Mouse (Mus musculus) naive thymus-derived CD4-positive, alpha-beta T cell, adult 2 months (primary cell): ENCODE measurements around the gene Hmgb1.
A peak's percentile ranks its signal among the peaks of the same experiment; 100 is the strongest.

Source experiments
- DNase-seq: peaks from one replicate; pipeline ENCODE4 v3.0.0-alpha.2; 2011; ENCODE audit warnings: low read depth

Gene Hmgb1

DNA sequence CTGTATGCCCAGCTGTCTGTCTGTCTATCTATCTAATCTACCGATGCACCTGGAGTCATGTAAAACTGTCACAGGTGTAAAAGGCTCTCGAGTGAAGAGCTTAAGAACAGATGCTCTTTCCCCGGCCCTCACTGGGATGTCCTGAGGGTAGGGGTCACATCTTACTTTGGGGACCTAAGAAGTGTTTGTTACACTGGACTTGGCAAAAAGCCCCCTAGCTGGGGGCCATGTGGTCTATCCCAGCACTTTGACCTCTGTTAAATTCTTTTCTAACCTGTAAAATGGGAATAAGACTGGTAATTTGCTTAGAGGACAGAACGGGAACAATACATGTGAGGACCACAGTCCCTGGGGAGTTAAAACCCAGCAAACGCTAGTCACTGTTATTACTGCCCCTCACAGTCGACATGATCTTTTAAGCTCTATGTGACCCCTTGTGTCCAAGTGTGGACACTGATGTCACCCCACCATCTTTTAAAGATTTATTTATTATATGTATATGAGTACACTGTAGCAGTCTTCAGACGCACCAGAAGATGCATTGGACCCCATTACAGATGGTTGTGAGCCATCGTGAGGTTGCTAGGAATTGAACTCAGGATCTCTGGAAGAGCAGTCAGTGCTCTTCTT, 80.1 kb downstream of the Hmgb1 start:
- DNase-seq = no peak

GRCm38 (mm10) chr5:149101869-149102268, 82.4 kb downstream of the Hmgb1 start:
- DNase-seq = no peak

DNA sequence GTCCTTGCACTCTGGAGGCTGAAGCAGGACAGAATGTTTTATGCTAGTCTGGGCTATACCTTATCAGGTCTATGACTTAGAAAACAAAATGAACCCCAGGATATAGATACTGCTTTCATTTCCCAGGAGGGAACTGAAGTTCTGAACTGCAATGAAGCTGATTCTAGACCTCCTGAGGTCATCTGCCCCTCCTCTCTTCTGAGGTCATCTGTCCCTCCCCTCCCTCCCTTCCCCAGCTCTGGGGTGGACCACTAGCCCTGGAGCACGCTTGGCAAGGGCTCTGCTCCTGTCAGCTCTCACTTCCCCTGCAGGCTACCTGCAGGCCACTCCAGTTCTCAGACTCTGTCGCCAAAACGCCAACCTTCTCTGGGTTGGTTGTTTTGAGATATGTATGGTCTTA, 84.2 kb downstream of the Hmgb1 start:
- DNase-seq = no peak

GRCm38 (mm10) chr5:149099009-149099408, 85.3 kb downstream of the Hmgb1 start:
- no peak for DNase-seq

- no peak for DNase-seq
Observed at GRCm38 (mm10) chr5:149097841-149098240, 86.4 kb downstream of the Hmgb1 start.

GRCm38 (mm10) chr5:149096284-149096683, 88.0 kb downstream of the Hmgb1 start:
- DNase-seq = no peak

- no peak for DNase-seq
Observed at GRCm38 (mm10) chr5:149092926-149093325, 91.4 kb downstream of the Hmgb1 start.

DNA sequence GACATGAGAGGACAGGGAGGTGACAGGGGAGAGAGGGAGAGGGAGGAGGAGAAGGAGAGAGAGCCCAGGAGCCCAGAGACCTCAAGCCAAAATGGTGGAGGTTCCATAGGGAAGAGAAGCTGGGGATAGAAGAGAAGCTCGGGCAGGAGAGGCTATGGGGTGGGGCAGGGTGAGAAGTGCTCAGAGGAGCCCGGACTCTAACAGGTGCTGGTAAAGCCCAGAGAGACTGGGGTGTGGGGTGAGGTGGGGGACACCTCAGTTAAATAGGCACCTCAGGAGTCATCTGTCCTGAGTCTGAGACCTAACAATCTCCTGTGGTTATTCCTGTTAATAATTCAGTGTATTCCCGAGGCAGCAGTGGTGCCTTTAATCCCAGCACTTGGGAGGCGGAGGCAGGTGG, 91.8 kb downstream of the Hmgb1 start:
- DNase-seq = no peak

- no peak for DNase-seq
Observed at GRCm38 (mm10) chr5:149091256-149091655, 93.0 kb downstream of the Hmgb1 start.

DNA sequence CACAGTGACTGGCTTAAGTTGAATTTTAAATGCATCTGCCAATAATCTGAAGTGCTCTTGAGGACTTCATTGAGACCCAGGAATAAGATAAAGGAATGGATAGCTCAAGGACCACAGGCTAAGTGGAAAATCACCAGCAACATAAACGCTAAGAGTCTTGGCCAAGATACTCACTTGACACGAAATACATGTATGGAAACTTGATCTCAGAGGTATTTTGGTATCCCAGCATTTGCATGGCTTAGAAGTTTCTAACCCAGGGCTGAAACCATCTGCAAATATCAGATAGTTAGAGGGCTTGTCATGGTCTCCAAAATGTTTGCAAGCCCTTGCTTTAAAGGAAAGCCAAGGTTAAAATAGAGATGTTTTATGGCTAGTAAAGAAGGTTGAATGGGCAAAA, 94.4 kb downstream of the Hmgb1 start:
- DNase-seq = no peak

DNA sequence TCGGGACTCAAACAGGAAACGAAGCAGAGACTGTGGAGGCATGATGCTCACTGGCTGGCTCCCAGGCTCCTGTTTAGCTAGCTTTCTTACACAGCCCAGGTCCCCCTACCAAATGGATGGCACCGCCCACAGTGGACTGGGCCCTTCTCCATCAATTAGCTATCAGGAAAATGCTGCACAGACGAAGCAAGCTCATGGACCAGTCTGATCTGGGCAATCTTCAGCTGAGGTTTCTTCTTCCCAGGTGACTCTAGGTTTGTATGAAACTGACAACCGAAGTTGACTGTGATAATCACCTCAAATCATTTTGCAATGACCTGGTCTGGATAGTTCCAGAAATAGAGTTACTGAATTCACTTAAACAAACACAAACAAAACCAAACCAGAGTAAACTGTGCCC, 94.8 kb downstream of the Hmgb1 start:
- no peak for DNase-seq

- DNase-seq = no peak
Observed at GRCm38 (mm10) chr5:149088891-149089290, 95.4 kb downstream of the Hmgb1 start.

DNA sequence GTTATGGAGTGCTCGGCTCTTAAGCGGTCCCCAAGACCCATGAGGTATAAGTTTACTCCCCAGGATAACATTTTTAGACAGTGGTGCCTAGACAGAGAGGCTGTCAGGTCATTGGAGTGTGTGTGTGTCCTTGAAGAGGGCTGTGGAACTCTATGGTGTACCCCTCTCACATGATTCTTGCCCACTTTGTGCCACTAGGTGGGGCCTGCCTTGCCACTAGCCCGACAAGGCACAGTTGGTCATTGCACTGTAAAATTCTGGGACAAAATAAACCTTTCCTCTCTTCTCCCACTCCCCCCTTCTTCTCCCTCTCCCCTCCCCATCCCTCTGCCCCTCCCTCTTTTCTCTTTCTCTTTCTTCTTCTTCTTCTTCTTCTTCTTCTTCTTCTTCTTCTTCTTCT, 96.1 kb downstream of the Hmgb1 start:
- DNase-seq = no peak

DNA sequence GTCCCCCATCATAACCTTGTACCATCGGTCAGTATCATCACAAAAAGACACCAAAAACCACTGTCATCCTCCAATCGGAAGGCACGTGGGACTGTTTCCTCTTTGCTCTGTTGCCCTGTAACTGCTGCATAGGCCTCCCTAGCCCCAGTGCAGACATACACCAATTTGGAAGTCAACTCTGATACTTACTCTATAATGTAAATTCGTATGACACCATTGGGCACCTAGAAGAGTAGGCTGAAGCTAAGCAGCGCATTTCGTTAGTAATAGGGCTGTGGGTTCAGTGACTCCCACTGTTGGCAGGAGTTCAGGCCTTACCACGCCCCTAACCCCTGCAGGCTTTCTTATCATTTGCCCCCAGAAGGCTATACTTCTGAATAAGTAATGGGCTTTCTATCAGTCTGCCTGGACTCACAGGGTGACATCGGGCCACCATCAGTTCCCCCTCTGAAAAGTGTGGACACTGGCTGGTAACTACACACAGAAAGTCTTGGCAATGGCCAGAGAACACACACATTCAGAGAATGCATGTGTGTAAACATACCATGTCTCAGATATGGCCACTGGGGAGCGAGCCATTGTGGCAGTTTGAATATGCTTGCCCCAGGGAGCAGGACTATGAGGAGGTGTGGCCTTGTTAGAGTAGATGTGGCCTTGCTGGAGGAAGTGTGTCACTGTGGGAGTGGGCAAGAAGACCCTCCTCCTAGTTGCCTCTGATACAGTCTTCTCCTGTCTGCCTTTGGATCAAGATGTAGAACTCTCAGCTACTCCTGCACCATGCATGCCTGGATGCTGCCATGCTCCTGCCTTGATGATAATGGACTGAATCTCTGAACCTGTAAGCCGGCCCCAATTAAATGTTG, 97.7 kb downstream of the Hmgb1 start:
- no peak for DNase-seq

- DNase-seq = peak; percentile 87
Observed at GRCm38 (mm10) chr5:149080466-149080865, 103.8 kb downstream of the Hmgb1 start.

DNA sequence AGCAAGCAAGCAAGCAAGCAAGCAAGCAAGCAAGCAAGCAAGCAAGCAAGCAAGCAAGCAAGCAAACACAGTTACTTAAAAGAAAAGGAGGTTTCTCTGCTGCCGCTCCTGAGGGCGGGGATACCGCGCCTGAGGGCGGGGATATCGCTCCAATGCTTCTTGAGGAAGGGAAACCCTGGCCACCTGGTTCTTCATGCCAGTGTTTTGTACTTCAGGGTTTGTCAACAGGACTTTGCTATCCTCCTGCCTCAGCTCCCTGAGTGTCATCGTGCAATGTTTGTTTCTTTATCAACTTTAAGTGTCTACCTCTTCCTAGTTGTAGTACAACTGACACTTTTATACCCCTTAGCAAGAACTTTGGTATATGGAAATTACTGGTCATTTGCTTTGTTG, 104.5 kb downstream of the Hmgb1 start:
- peak; percentile 55 for DNase-seq

DNA sequence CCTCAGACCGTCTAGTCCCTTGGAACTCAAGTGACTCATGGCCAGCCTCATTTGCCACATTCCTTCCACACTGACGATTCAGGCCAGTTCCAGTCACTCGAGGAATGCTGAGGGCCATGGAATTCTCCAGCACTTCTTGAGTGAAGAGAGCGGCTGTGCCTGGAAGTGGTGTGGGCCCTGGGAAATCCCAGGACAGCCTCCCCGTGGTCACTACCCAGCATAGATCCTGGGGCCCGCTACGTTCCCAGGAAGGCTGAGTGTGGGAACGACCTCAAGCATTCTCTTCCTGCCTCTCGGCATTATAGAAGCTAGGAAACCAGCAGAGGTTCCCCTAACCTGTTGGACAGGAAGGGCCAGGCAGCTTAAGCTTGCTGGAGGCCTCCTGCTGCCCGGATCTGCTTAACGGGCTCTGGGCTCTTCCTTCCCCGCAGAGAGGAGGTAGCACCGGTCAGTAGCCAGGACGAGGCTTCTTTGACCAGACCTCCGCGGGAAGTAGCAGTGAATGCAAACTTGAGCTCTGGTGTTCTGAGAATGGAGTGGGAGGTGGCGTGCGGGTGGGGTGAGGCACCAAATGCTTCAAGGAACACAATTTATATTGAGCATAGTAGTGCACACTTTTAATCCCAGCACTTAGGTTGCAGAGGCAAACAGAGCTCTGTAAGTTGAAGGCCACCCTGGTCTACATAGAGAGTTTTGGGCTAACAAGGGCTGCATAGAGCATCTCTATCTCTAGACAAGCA, 105.1 kb downstream of the Hmgb1 start:
- DNase-seq = peak; percentile 26

GRCm38 (mm10) chr5:149077136-149077535, 107.2 kb downstream of the Hmgb1 start:
- no peak for DNase-seq

- DNase-seq = no peak
Observed at GRCm38 (mm10) chr5:149071546-149071945, 112.7 kb downstream of the Hmgb1 start.

GRCm38 (mm10) chr5:149068745-149069144, 115.5 kb downstream of the Hmgb1 start:
- no peak for DNase-seq

DNA sequence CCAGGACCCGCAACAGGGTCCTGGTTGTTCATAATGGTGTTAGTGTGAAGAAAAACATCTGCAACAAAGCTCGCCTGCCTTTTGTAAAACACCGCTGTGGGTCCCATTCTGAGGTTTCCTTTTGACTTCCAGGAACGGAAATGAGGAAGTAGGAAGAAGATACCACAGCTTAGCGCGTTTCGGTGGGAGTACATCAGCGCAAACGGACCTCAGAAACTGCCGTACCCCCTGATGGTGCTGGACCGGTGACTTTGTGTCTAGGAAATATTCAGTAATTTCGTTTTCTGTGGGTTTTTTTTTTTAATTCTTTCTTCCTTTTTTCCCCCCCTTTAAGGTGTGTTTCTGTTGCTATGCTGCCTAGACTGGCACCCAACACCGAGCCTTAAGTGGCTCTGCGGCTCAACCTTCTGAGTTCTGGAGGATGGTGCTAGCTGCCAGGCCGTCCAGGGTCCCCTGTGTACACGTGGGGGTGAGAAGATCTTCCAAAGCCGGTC, 116.0 kb downstream of the Hmgb1 start:
- DNase-seq = peak; percentile 39

GRCm38 (mm10) chr5:149067501-149067961, 116.8 kb downstream of the Hmgb1 start:
- peak; percentile 51 for DNase-seq

DNA sequence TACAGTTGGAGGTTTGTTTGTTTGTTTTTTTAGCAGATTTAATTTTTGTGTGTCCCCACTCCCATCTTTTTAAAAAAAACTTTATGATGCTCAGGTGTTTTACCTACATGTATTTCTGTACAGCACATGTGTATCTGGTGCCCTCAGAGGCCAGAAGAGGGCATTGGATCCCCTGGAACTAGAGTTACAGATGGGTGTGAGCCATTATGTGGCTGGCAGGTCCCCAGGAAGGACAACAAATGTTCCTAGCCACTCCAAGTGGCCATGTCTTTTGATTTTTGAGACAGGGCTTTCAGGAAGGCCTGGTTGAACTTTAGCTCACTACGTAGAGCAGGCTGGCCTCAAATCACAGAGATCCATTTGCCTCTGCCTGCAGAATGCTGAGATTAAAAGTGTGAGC, 121.5 kb downstream of the Hmgb1 start:
- no peak for DNase-seq
